14 mouse cellular contexts compared by ENCODE assay signal in genomic region chr6:49187299-49187698, GRCm38 (mm10). TPM values are rescaled to one million over a fixed set of nuclear protein-coding genes. Genes with fewer than 3 reads are reported as not detected.
DNase-seq lines count a peak whose midpoint lies in the region; ATAC-seq and TF ChIP-seq lines count a peak whose summit lies in the region.
"Had no signal": no experiment of that assay in that cellular context is flagged by ENCODE, and none has a peak within 500 bp of the region (broad histone marks: within the 10 kb centered on the region; RNA-seq: fewer than 3 reads in every experiment).

No protein-coding gene starts in this region.

- H3K9ac ChIP-seq in lung, embryonic 14.5 days = no peak overlapping the region
- H3K9ac ChIP-seq in neural tube, embryonic 15.5 days (replicated peaks) = no peak overlapping the region
- H3K9ac ChIP-seq: heart, embryonic 13.5 days; hindbrain, embryonic 14.5 days; liver, embryonic 13.5 days had no signal

- H3K4me2 ChIP-seq in lung, embryonic 14.5 days = no peak overlapping the region
- H3K4me2 ChIP-seq in neural tube, embryonic 15.5 days = no peak overlapping the region
- H3K4me2 ChIP-seq: heart, embryonic 13.5 days; hindbrain, embryonic 14.5 days; liver, embryonic 13.5 days had no signal

- TF ChIP-seq CTCF in gastrocnemius, adult 2 months (IDR thresholded peaks at IDR 0.05) = peak; percentile 38
- peak; percentile 43 for TF ChIP-seq CTCF in lung, embryonic 14.5 days (IDR thresholded peaks at IDR 0.05; ENCODE audit: low read depth)
- TF ChIP-seq CTCF in embryonic fibroblast, embryonic 13.5 days (IDR thresholded peaks at IDR 0.05; ENCODE audit: borderline replicate concordance, insufficient read depth, low read length) = peak; percentile 33; the same call in 1 of the 2 replicates

- no peak overlapping the region for H3K4me3 ChIP-seq in gastrocnemius, adult 2 months
- H3K4me3 ChIP-seq in lung, embryonic 14.5 days (ENCODE audit: low read depth, low read length) = no peak overlapping the region
- H3K4me3 ChIP-seq in embryonic fibroblast, embryonic 13.5 days (ENCODE audit: insufficient read depth, low read length) = no peak overlapping the region
- H3K4me3 ChIP-seq in neural tube, embryonic 15.5 days (replicated peaks) = no peak overlapping the region
- H3K4me3 ChIP-seq: erythroblast, embryonic 14.5 days; heart, embryonic 13.5 days; liver, embryonic 13.5 days had no signal

- ATAC-seq in lung, embryonic 14.5 days (ENCODE audit: insufficient read depth) = no peak
- ATAC-seq in neural tube, embryonic 15.5 days (ENCODE audit: low FRiP score) = no peak

- no peaks in the 10 kb centered on the region for H3K9me3 ChIP-seq in lung, embryonic 14.5 days (ENCODE audit: low read depth, low read length)
- no peaks in the 10 kb centered on the region for H3K9me3 ChIP-seq in neural tube, embryonic 15.5 days (replicated peaks)
- H3K9me3 ChIP-seq: liver, embryonic 13.5 days had no signal

- WGBS in lung, embryonic 14.5 days = 82% methylated on average over 7 of the region's 7 CpGs
- 90% methylated on average over 7 of the region's 7 CpGs for WGBS in neural tube, embryonic 15.5 days

- no peak for DNase-seq in gastrocnemius, adult 2 months
- DNase-seq in gastrocnemius, adult 18-20 months (ENCODE audit: low spot score) = no peak
- DNase-seq in lung, embryonic 14.5 days = no peak
- no peak for DNase-seq in lung, adult 18-20 months
- DNase-seq in ES-CJ7 (ENCODE audit: low read depth, low spot score) = peak; percentile 82
- no peak for DNase-seq in adrenal gland, adult 18-20 months (ENCODE audit: low spot score in 2 of 2)
- DNase-seq: kidney, postnatal 14 days; liver, embryonic 13.5 days had no signal

- H3K27ac ChIP-seq in gastrocnemius, adult 2 months = no peak overlapping the region
- no peak overlapping the region for H3K27ac ChIP-seq in lung, embryonic 14.5 days (ENCODE audit: low read depth)
- H3K27ac ChIP-seq in embryonic fibroblast, embryonic 13.5 days (ENCODE audit: insufficient read depth, low read length) = no peak overlapping the region
- H3K27ac ChIP-seq in neural tube, embryonic 15.5 days (replicated peaks) = no peak overlapping the region
- H3K27ac ChIP-seq: heart, embryonic 13.5 days; hindbrain, embryonic 14.5 days; liver, embryonic 13.5 days had no signal

- H3K36me3 ChIP-seq in lung, embryonic 14.5 days (ENCODE audit: insufficient read depth) = peaks cover 7% of the 10 kb centered on the region; the same call in 1 of the 2 replicates
- 0 out of 2 replicates have a peak, but pooled peaks cover 4% of the 10 kb centered on the region for H3K36me3 ChIP-seq in neural tube, embryonic 15.5 days

- no peak for TF ChIP-seq POLR2A in embryonic fibroblast, embryonic 13.5 days (IDR thresholded peaks at IDR 0.05; ENCODE audit: low read depth, low read length)

- intact Hi-C loops in gastrocnemius, adult 2 months (cut with DNase I) = loop anchor here (5.0 kb wide), 1 partner anchor 130 kb away; no protein-coding TSS in a partner anchor

- no peaks in the 10 kb centered on the region for H3K4me1 ChIP-seq in lung, embryonic 14.5 days (ENCODE audit: insufficient read depth)
- no peaks in the 10 kb centered on the region for H3K4me1 ChIP-seq in embryonic fibroblast, embryonic 13.5 days (ENCODE audit: control insufficient read depth, insufficient read depth, low read length)
- H3K4me1 ChIP-seq in neural tube, embryonic 15.5 days = no peaks in the 10 kb centered on the region
- H3K4me1 ChIP-seq: heart, embryonic 13.5 days had no signal

- H3K27me3 ChIP-seq in lung, embryonic 14.5 days (ENCODE audit: insufficient read depth, low read length) = no peaks in the 10 kb centered on the region
- no peaks in the 10 kb centered on the region for H3K27me3 ChIP-seq in neural tube, embryonic 15.5 days (replicated peaks)
- H3K27me3 ChIP-seq: heart, embryonic 13.5 days; liver, embryonic 13.5 days had no signal

RNA-seq across cellular contexts. Expression of gene Igf2bp3, which starts 27.5 kb away (rescaled TPM):
- total RNA-seq in gastrocnemius, adult 2 months (2021) = under 1 TPM; 0.06 to 0.13 TPM
- under 1 TPM; 0.09 to 0.11 TPM for total RNA-seq in gastrocnemius, adult 18-20 months (2021)
- polyA plus RNA-seq in lung, embryonic 14.5 days (2014; fragmentation: Nextera tagmentation; extraction: Ambion mirVana) = 62.4 and 67.5 TPM in 2 replicates
- polyA plus RNA-seq in embryonic fibroblast, embryonic 13.5 days (2011; ENCODE audit: insufficient read length, low read depth, missing spikeins) = 31.1 and 33.8 TPM in 2 replicates
- polyA plus RNA-seq in neural tube, embryonic 15.5 days (2015; fragmentation: Nextera tagmentation; extraction: Ambion mirVana) = 18.8 and 29.9 TPM in 2 replicates
- total RNA-seq in adrenal gland, adult 18-20 months (2021) = under 1 TPM in 1 of 2 experiments, not detected in 1; 0.10 TPM
- polyA plus RNA-seq: cortical plate, adult 2 months had no signal
